Mouse (Mus musculus) brown adipose tissue, adult 24 weeks (tissue): ENCODE measurements at regions not wholly inside any gene's neighbourhood (a gene's known extent, or its start where the extent isn't known, plus 50 kb on each side); places are given as distances from the start of the nearest gene placed in this dataset.

ENCODE experiments used
- H3K27ac ChIP-seq: fragments of 200-500 bp; replicated peaks from 2 replicates; pipeline ENCODE4 v1.5.1; 2012; ENCODE audit warnings: low read depth, mild to moderate bottlenecking, low read length
- H3K4me1 ChIP-seq: fragments of 200-500 bp; 2 replicates; pipeline ENCODE4 v1.6.1; 2012; ENCODE audit warnings: low read length, mixed read lengths; ENCODE audit not compliant: control insufficient read depth, insufficient read depth, insufficient read length
- H3K4me3 ChIP-seq: fragments of 200-500 bp; 2 replicates; pipeline ENCODE4 v1.5.1; 2012; ENCODE audit warnings: low read depth, mild to moderate bottlenecking, low read length, moderate library complexity; ENCODE audit not compliant: insufficient read depth

GRCm38 (mm10) chr1:71848656-71849055, 195.7 kb upstream of the Fn1 start:
- H3K27ac ChIP-seq = no peak overlapping the region
- no peak overlapping the region for H3K4me3 ChIP-seq
- no peaks in the 10 kb centered on the region for H3K4me1 ChIP-seq

DNA sequence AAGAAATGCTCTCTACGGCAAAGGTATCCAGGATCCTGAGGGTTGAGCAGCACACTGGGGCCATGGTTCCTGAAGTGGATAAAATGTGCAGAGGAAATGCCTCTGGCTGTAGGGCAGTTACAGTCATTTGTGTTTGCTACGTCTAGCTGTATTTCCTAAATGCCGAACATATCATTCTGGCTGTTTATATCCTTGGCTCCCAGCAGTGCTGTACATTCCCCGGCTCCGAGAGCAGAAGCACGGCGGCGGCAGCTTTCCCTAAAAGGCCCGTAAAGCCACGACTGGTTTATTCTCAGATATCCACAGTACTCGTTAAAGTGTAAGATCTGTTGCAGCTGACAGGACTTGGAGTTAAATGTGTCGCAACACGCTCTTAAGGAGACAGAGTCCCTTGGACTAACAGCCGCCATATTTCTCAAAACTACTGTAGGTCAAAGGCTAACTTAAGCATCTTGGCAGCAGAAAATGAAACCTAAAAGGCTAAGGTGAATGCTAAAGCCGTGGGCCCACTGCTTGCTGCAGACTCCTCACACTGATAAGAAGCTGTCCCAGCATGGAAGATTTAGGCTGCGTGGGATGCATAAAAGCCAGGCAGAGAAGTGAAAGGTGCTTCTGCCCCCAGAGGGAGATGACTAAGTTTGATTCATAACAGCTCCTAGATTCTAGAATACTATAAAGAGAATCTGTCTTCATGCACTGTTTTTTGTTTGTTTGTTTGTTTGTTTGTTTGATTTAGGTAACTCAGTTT, 192.1 kb upstream of the Fn1 start:
- Histone ChIP-seq H3K4me1 (no peaks in the 10 kb centered on the region), H3K4me3 (peak overlapping the region; percentile 44), H3K27ac (no peak overlapping the region)

- H3K4me1 ChIP-seq = no peaks in the 10 kb centered on the region
- H3K27ac ChIP-seq = no peak overlapping the region
- no peak overlapping the region for H3K4me3 ChIP-seq
These were observed 184.8 kb upstream of the Fn1 start for GRCm38 (mm10) chr1:71837764-71838163.

DNA sequence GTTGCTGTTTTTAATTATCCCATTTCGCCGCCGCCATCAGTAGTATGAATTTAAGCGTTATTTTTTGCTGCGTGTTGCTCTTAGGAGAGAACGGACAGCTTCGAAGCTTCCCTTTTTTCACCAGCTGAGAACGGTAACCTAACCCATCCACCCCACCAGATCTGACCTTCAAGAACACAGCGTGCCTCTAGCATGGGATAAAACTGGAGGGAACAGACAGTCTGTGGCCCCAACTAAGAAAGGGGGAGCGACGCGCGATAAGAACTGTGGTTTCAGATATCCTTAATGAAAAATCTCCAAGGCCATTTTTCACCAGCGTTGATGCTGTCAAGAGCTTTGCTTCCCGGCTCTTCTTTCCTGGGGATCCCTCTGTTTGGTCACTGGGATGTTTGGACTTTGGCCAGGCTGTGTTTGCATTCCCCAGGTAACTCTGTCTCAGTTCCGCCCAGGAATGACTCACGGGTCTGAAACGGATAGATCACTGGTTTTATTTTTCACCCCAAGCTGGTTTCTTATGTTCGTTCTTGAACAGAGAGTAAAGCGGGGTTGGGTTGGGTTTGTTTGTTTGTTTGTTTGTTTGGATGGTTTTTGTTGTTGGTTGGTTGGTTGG, 184.1 kb upstream of the Fn1 start:
- Histone ChIP-seq H3K27ac (no peak overlapping the region), H3K4me3 (no peak overlapping the region), H3K4me1 (no peaks in the 10 kb centered on the region)

GRCm38 (mm10) chr1:71830379-71830778, 177.4 kb upstream of the Fn1 start:
- H3K4me1 ChIP-seq = no peaks in the 10 kb centered on the region
- no peak overlapping the region for H3K27ac ChIP-seq
- no peak overlapping the region for H3K4me3 ChIP-seq

DNA sequence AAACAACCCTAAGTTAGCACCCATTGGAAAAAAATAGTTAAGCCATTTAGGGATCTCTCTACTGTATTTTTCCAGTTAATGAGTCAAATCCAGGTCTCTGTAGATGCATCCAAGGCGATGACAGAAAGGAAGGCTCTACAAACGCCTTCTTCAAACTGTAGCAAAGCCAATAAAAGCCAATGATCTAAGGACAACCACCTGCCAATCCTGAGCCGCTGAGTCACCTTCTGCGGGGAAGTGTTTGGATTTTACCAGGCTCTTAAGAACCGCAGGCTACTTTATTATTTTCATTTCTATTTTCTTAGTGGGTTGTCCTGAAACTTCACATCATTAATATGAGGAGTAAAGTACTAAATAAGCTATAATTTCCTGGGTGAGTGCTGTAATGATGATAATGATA, 171.4 kb upstream of the Fn1 start:
- H3K27ac ChIP-seq = no peak overlapping the region
- peaks cover 3% of the 10 kb centered on the region for H3K4me1 ChIP-seq
- no peak overlapping the region for H3K4me3 ChIP-seq

DNA sequence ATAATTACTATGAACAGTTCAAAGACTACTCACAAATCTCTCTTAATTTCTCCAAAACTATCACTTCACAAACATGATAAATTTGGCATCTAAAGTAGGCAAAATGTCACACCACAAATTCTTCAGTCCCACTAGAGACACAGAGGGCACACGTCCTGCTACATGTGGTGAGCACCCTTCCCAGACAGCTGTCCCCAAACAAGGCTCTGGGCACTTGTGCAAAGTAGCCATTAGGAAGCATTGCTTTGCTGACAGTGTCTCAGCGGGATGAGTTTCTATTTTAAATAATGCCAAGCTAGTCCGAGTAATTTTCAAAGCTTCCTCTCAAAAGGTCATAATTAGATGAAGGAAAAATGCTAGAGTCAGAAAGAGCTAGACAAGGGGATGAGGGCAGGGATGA, 169.1 kb upstream of the Fn1 start:
- H3K4me1 ChIP-seq = peaks cover 3% of the 10 kb centered on the region
- no peak overlapping the region for H3K4me3 ChIP-seq
- H3K27ac ChIP-seq = no peak overlapping the region

- Histone ChIP-seq H3K4me3 (no peak overlapping the region), H3K4me1 (peaks cover 3% of the 10 kb centered on the region), H3K27ac (no peak overlapping the region)
These were observed 168.1 kb upstream of the Fn1 start for GRCm38 (mm10) chr1:71821099-71821498.

GRCm38 (mm10) chr1:71816306-71816705, 163.3 kb upstream of the Fn1 start:
- no peak overlapping the region for H3K27ac ChIP-seq
- H3K4me3 ChIP-seq = no peak overlapping the region
- H3K4me1 ChIP-seq = no peaks in the 10 kb centered on the region

DNA sequence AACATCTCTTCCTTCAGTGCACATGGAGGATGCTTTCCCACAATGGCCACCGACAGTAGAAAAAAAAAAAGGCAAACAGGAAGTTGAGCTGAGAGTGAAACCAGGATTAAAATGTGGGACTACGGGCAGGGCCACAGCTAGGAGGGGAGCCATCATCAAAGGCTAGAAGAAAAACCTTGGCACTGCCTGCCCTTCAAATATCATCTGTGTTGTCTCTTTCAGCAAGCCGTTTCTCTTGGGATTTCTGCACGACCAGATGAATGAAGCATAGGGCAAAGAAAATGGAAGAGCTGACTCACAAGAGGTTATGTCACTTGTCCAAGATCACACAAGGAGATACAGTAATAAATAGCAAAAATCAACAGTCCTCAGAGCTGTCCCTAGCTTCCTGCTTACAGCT, 161.1 kb upstream of the Fn1 start:
- Histone ChIP-seq H3K4me1 (no peaks in the 10 kb centered on the region), H3K4me3 (no peak overlapping the region), H3K27ac (no peak overlapping the region)

GRCm38 (mm10) chr1:71812171-71812695, 159.2 kb upstream of the Fn1 start:
- Histone ChIP-seq H3K4me1 (no peaks in the 10 kb centered on the region), H3K4me3 (no peak overlapping the region), H3K27ac (no peak overlapping the region)

DNA sequence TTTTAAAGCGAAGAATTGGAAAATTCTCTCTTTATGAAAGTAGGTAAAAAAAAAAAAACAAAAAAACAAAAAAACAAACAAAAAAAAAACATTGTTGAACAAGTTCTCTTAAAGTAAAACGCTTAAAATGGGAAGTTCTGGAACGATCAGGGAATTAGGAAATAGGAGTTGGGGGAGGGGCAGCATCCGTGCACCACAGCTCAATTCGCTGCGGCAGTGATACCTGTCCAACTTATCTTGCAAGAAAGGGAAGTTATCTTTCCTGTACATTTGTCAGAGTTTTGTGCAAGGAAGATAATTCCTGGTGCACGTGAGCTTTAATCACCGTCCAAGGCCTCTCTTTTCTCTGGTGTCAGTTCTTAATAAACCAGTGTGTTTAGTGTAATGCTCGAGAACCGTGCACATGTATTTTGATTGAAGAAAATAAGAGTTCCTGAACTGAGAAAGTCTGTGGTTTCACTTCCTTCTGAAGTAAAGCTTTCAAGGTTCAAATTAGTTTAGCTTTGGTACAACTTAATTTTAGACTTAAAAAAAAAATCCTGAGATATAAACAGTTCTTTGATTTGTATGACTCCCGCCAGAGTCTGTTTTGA, 158.3 kb upstream of the Fn1 start:
- no peak overlapping the region for H3K4me3 ChIP-seq
- peaks cover 3% of the 10 kb centered on the region; the same call in 1 of the 2 replicates for H3K4me1 ChIP-seq
- H3K27ac ChIP-seq = no peak overlapping the region

DNA sequence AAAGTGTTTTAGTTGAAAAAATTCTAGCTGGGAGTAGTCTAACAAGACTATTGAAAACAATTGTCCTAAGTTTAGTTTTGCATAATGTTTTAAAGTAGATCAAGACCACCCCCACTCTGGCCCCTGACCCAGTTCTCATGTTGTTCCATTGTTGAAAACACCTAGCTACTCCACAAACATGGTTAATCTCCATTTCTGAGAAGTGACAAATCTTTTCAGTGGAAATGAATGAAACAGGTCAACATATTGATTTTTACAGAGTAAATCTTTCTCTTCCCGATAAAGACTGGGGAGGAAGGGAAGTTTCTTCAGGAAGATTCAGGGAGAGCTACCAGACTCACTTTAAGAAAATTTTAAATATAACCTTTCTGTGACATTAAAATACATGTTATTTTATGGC, 155.0 kb upstream of the Fn1 start:
- Histone ChIP-seq H3K4me1 (peaks cover 3% of the 10 kb centered on the region; the same call in 1 of the 2 replicates), H3K4me3 (no peak overlapping the region), H3K27ac (no peak overlapping the region)

DNA sequence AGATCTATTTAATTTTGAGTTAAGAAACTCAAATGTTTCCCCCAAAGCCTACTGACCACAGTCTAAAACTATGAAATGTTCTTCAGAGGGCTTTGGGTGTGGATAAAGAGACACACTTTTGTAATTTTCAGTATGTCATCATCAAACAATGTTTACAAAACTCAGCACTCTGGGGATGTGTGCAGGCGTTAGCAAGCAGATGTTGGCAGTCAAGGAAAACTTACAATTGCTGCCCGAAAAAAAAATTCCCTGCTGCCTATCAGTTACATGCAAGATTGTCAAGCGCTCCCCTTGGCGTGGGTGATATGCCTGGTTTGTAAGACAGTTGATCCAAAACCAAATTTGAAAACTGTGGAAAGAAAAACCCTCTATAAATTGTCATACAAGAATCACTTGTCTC, 154.6 kb upstream of the Fn1 start:
- Histone ChIP-seq H3K27ac (no peak overlapping the region), H3K4me1 (peaks cover 3% of the 10 kb centered on the region; the same call in 1 of the 2 replicates), H3K4me3 (no peak overlapping the region)

- Histone ChIP-seq H3K4me3 (no peak overlapping the region), H3K27ac (no peak overlapping the region), H3K4me1 (no peaks in the 10 kb centered on the region)
These were observed 148.5 kb upstream of the Fn1 start for GRCm38 (mm10) chr1:71801283-71802066.
